Mouse (Mus musculus): ENCODE results near the gene Fgd3.

GRCm38 (mm10) chr13:49357367-49358026 lies 37.4 kb upstream of the Fgd3 start:
- TF ChIP-seq CTCF (IDR thresholded peaks at IDR 0.05; ENCODE audit: borderline replicate concordance, insufficient read depth, low read length): no peak
- TF ChIP-seq POLR2A (IDR thresholded peaks at IDR 0.05; ENCODE audit: low read depth, low read length): no peak
